Mouse (Mus musculus) ES-E14 (cell line): Measurements from ENCODE around the gene Ankrd24.

ENCODE experiments used
- CHD2 ChIP-seq: IDR thresholded peaks from 2 replicates; pipeline ENCODE4 v1.6.1; 2014; ENCODE audit warnings: mild to moderate bottlenecking, low read depth, low read length, inconsistent platforms
- MAFK ChIP-seq: IDR thresholded peaks from 2 replicates; pipeline ENCODE4 v1.6.1; 2014; ENCODE audit warnings: mild to moderate bottlenecking, low read depth, low read length, inconsistent platforms; ENCODE audit not compliant: insufficient read depth
- ZNF384 ChIP-seq: IDR thresholded peaks from 2 replicates; pipeline ENCODE4 v1.6.1; 2012; ENCODE audit warnings: low read depth, low read length, inconsistent platforms

- TF ChIP-seq CHD2 (no peak), ZNF384 (no peak), MAFK (no peak)
Observed at GRCm38 (mm10) chr10:81645391-81645790, 17.1 kb downstream of the Ankrd24 start.
